Mouse (Mus musculus) embryonic facial prominence, embryonic 10.5 days (tissue): Measurements from ENCODE around the gene Spryd7. TPM values are rescaled to one million over a fixed set of nuclear protein-coding genes. Genes with fewer than 3 reads are reported as not detected.
A peak's percentile ranks its signal among the peaks of the same experiment; 100 is the strongest.
"Not testable (repeated sequence)": the region's sequence is repeated elsewhere in the genome, so short reads cannot be mapped to it uniquely, and the experiment has no call there.

Experiments used
- DNase-seq: peaks from one replicate; pipeline ENCODE4 v3.0.0-alpha.2; 2017; ENCODE audit warnings: low spot score
- H3K27ac ChIP-seq: fragments of 300-500 bp; sonication (generic); replicated peaks from 2 replicates; pipeline ENCODE4 v1.5.1; 2016; ENCODE audit warnings: mild to moderate bottlenecking
- H3K27me3 ChIP-seq: fragments of 300-500 bp; sonication (generic); replicated peaks from 2 replicates; pipeline ENCODE4 v1.6.1; 2016; ENCODE audit warnings: low read depth, mild to moderate bottlenecking; ENCODE audit not compliant: poor library complexity, severe bottlenecking
- H3K36me3 ChIP-seq: fragments of 300-500 bp; sonication (generic); replicated peaks from 2 replicates; pipeline ENCODE4 v1.6.1; 2016; ENCODE audit warnings: mild to moderate bottlenecking, moderate library complexity
- H3K4me1 ChIP-seq: fragments of 300-500 bp; sonication (generic); 2 replicates; pipeline ENCODE4 v1.6.1; 2016
- H3K4me3 ChIP-seq: fragments of 300-500 bp; sonication (generic); 2 replicates; pipeline ENCODE4 v1.5.1; 2016; ENCODE audit warnings: mild to moderate bottlenecking, moderate library complexity
- H3K9me3 ChIP-seq: fragments of 300-500 bp; sonication (generic); 2 replicates; pipeline ENCODE4 v1.6.1; 2016; ENCODE audit warnings: mild to moderate bottlenecking
- WGBS: fragments of 180-500 bp; shearing (Covaris S2); methylation state at CpG from one replicate; pipeline ENCODE4 v1.1.7; 2016; 5-methylcytosine and 5-hydroxymethylcytosine counted together
- polyA plus RNA-seq: library from polyadenylated mRNA; unstranded; fragments of >200 nt; fragmentation: Nextera tagmentation; extraction: Ambion mirVana; gene quantifications from 2 replicates; pipeline ENCODE4 v1.2.1, GENCODE M21; 2016

Gene Spryd7
- 15.5 and 16.2 TPM in 2 replicates for polyA plus RNA-seq

GRCm38 (mm10) chr14:61556289-61557147, at the start of gene Spryd7:
Gene Spryd7 (minus strand): TSS chr14:61556886.
- Histone ChIP-seq H3K27me3 (peaks cover 19% of the 10 kb centered on the region), H3K4me1 (peaks cover 14% of the 10 kb centered on the region), H3K36me3 (no peaks in the 10 kb centered on the region), H3K4me3 (peak within 1 kb of the TSS; percentile 67), H3K9me3 (no peaks in the 10 kb centered on the region), H3K27ac (peak within 1 kb of the TSS; percentile 91)
- under 1% methylated on average over 72 of the region's 72 CpGs for WGBS
- peak; percentile 99 for DNase-seq

- not testable (repeated sequence) for H3K4me1 ChIP-seq, H3K27ac ChIP-seq, H3K27me3 ChIP-seq, H3K4me3 ChIP-seq, DNase-seq, H3K9me3 ChIP-seq
- peaks cover 36% of the 10 kb centered on the region for H3K36me3 ChIP-seq
- WGBS: 90% methylated on average over 2 of the region's 2 CpGs
Measured at GRCm38 (mm10) chr14:61606088-61606487, 49.4 kb upstream of the Spryd7 start.

GRCm38 (mm10) chr14:61604081-61604480, 47.4 kb upstream of the Spryd7 start:
- H3K9me3 ChIP-seq: no peaks in the 10 kb centered on the region
- DNase-seq: no peak
- H3K4me1 ChIP-seq: peaks cover 11% of the 10 kb centered on the region
- H3K27me3 ChIP-seq: no peaks in the 10 kb centered on the region
- no peak overlapping the region for H3K27ac ChIP-seq
- no peak overlapping the region for H3K4me3 ChIP-seq
- peaks cover 36% of the 10 kb centered on the region for H3K36me3 ChIP-seq
- WGBS: 79% methylated on average over 3 of the region's 3 CpGs

- Histone ChIP-seq H3K27ac (no peak overlapping the region), H3K4me1 (peaks cover 11% of the 10 kb centered on the region), H3K4me3 (no peak overlapping the region), H3K27me3 (no peaks in the 10 kb centered on the region), H3K9me3 (no peaks in the 10 kb centered on the region), H3K36me3 (peaks cover 36% of the 10 kb centered on the region)
- no peak for DNase-seq
- WGBS: 83% methylated on average over 8 of the region's 8 CpGs
Measured at GRCm38 (mm10) chr14:61603069-61603755, 46.5 kb upstream of the Spryd7 start.

GRCm38 (mm10) chr14:61601348-61601747, 44.7 kb upstream of the Spryd7 start:
- WGBS: 92% methylated on average over 9 of the region's 9 CpGs
- Histone ChIP-seq H3K36me3 (peaks cover 29% of the 10 kb centered on the region), H3K27me3 (no peaks in the 10 kb centered on the region), H3K9me3 (no peaks in the 10 kb centered on the region), H3K27ac (no peak overlapping the region), H3K4me3 (no peak overlapping the region), H3K4me1 (peaks cover 11% of the 10 kb centered on the region)
- no peak for DNase-seq

GRCm38 (mm10) chr14:61599057-61599806, 42.5 kb upstream of the Spryd7 start:
- H3K36me3 ChIP-seq: peaks cover 8% of the 10 kb centered on the region
- H3K27ac ChIP-seq: peak overlapping the region; percentile 88
- DNase-seq: peak; percentile 94
- no peaks in the 10 kb centered on the region for H3K9me3 ChIP-seq
- WGBS: 6% methylated on average over 44 of the region's 44 CpGs
- peak overlapping the region; percentile 78 for H3K4me3 ChIP-seq
- H3K27me3 ChIP-seq: no peaks in the 10 kb centered on the region
- H3K4me1 ChIP-seq: peaks cover 11% of the 10 kb centered on the region

- Histone ChIP-seq H3K36me3 (no peaks in the 10 kb centered on the region; the same call in 1 of the 2 replicates), H3K27me3 (no peaks in the 10 kb centered on the region), H3K4me1 (peaks cover 11% of the 10 kb centered on the region), H3K27ac (no peak within 1 kb of the TSS; the same call in 1 of the 2 replicates), H3K9me3 (no peaks in the 10 kb centered on the region), H3K4me3 (peak within 1 kb of the TSS; percentile 78)
- 47% methylated on average over 5 of the region's 5 CpGs for WGBS
- no peak for DNase-seq
Measured at GRCm38 (mm10) chr14:61597968-61598367, 41.3 kb upstream of the Spryd7 start, which contains the start of gene Trim13. Gene Trim13 (plus strand): TSS chr14:61598247.

- DNase-seq: no peak
- H3K4me3 ChIP-seq: no peak overlapping the region
- no peak overlapping the region for H3K27ac ChIP-seq
- H3K9me3 ChIP-seq: no peaks in the 10 kb centered on the region
- WGBS: 91% methylated on average over 9 of the region's 9 CpGs
- H3K4me1 ChIP-seq: peaks cover 11% of the 10 kb centered on the region
- no peaks in the 10 kb centered on the region for H3K27me3 ChIP-seq
- H3K36me3 ChIP-seq: no peaks in the 10 kb centered on the region; the same call in 1 of the 2 replicates
Measured at GRCm38 (mm10) chr14:61596719-61597426, 40.2 kb upstream of the Spryd7 start.

- H3K36me3 ChIP-seq: no peaks in the 10 kb centered on the region
- no peaks in the 10 kb centered on the region for H3K9me3 ChIP-seq
- H3K27me3 ChIP-seq: no peaks in the 10 kb centered on the region
- no peak overlapping the region for H3K4me3 ChIP-seq
- H3K27ac ChIP-seq: no peak overlapping the region
- DNase-seq: no peak
- 75% methylated on average over 4 of the region's 4 CpGs for WGBS
- H3K4me1 ChIP-seq: no peaks in the 10 kb centered on the region
Measured at GRCm38 (mm10) chr14:61589288-61590065, 32.8 kb upstream of the Spryd7 start.

- WGBS: 88% methylated on average over 8 of the region's 8 CpGs
- H3K4me1 ChIP-seq: no peaks in the 10 kb centered on the region
- no peaks in the 10 kb centered on the region for H3K9me3 ChIP-seq
- no peak overlapping the region for H3K4me3 ChIP-seq
- DNase-seq: no peak
- no peaks in the 10 kb centered on the region for H3K27me3 ChIP-seq
- H3K27ac ChIP-seq: no peak overlapping the region
- no peaks in the 10 kb centered on the region for H3K36me3 ChIP-seq
Measured at GRCm38 (mm10) chr14:61575941-61576340, 19.3 kb upstream of the Spryd7 start.

- Histone ChIP-seq H3K4me1 (no peaks in the 10 kb centered on the region), H3K36me3 (no peaks in the 10 kb centered on the region), H3K4me3 (no peak overlapping the region), H3K9me3 (no peaks in the 10 kb centered on the region), H3K27me3 (no peaks in the 10 kb centered on the region), H3K27ac (no peak overlapping the region)
- DNase-seq: no peak
- WGBS: 93% methylated on average over 10 of the region's 10 CpGs
Measured at GRCm38 (mm10) chr14:61575066-61575465, 18.4 kb upstream of the Spryd7 start.
